Mouse (Mus musculus) liver, embryonic 14.5 days (tissue): ENCODE results near the gene Rhov.

Source experiments
- CTCF ChIP-seq: IDR thresholded peaks from 2 replicates; pipeline ENCODE4 v1.5.1; 2016; ENCODE audit warnings: antibody characterized with exemption, low read depth, control low read depth
- EP300 ChIP-seq: IDR thresholded peaks from 2 replicates; pipeline ENCODE4 v1.6.1; 2016; ENCODE audit warnings: antibody characterized with exemption, low read depth

DNA sequence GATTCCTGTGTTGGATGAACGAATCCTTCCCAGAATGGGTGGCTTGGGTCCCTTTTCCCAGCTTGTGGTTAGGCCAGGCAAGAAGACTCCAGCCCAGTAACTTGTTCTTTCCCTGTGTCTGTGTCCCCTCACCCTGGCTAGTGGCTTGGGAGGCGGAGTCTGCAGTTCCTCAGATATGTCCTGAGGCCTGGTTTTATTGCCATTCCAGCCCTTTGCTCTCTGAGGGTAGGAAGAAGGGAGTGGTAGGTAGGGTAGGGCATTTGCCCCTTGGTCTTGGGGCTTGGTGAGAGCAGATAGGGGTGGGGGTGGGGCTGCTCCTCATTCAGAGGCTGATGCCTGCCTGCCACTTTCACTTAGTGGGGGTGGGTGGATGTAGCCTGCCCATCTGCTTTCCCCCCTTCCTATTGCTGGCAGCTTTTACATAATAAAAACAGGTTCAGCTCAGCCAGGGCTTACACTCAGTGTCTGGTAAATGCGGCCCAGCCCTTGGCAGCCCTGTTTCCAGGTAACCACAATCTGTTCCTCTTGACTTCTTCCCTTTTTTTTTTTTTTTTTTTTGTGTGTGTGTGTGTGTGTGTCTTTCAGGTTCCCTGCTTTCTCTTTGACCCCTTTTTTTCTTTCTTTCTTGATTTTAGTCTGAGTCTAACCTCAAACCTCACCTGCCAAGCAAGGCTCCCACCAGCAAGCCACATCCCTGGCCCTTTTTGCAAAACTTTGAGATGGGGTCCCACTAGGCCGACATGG, 30.8 kb downstream of the Rhov start:
- no peak for TF ChIP-seq CTCF
- no peak for TF ChIP-seq EP300
